Mouse (Mus musculus): ENCODE results near the gene Mccc2. TPM values are rescaled to one million over a fixed set of nuclear protein-coding genes. Genes with fewer than 3 reads are reported as not detected.

The Mccc2 gene
- polyA plus RNA-seq, 1 experiment = 7.7 TPM

DNA sequence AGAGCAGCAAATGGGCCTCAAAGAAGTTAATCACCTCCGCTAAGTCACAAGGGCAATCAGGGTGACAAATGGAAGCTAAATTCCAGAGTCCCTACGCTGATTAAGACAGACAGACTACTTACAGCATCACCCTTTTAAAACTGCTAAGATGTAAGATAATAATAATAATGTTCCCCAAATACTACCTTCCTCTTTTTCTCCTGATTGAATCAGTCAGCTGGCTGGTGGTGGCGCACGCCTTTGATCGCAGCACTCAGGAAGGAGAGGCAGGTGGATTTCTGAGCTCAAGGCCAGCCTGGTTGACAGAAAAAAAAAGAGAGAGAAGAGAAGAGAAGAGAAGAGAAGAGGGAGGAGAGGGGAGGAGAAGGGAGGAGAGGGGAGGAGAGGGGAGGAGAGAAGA is 45.4 kb downstream of the Mccc2 start:
- H3K27ac ChIP-seq (ENCODE audit: control insufficient read depth, insufficient read depth, low read length) = no peak overlapping the region
- 50% methylated on average over 5 of the region's 5 CpGs for WGBS
- H3K36me3 ChIP-seq (ENCODE audit: control insufficient read depth, insufficient read depth, low read length) = no peaks in the 10 kb centered on the region
- no peaks in the 10 kb centered on the region for H3K4me1 ChIP-seq (replicated peaks; ENCODE audit: control insufficient read depth, insufficient read depth, low read length)
- DNase-seq = no peak
- no peaks in the 10 kb centered on the region for H3K27me3 ChIP-seq (ENCODE audit: control insufficient read depth, insufficient read depth, low read length)
- no peak overlapping the region for H3K4me3 ChIP-seq (ENCODE audit: control insufficient read depth, insufficient read depth, low read length)
- TF ChIP-seq CTCF (IDR thresholded peaks at IDR 0.05; ENCODE audit: borderline replicate concordance, control insufficient read depth, extremely low read depth, insufficient read depth, low read length, poor library complexity) (no peak), POLR2A (IDR thresholded peaks at IDR 0.05; ENCODE audit: control insufficient read depth, extremely low read depth, insufficient read depth, low read length, poor library complexity) (no peak)

DNA sequence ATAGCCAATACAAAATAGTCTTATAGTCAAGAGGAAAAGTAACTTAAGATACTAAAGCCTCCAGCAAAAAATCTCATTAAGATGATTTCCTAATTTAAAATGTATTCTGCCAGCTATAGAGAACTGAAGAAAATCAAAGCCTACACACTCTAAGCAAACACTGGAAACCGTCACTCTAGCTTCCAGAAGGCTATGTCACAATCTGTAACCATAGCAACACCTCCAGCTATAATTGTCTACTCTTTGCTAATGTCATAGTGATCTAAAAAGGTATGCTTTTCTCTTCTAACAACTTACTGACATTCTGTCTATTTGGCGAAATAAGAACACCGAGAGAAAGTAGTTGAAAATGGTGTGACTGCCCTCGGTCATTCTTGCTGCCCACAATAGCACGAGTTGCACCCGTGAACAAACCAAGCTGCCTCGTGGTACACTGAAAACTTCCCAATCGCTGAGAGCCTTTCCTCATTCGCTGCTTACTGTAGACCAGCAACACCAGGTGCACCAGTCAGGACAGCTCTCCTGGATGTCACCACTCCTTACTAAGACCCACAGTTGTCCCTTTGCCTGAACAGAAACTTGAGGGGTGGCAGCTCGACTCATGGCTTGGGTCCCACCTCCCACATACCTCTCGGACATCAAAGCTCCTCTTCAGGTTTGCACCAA is 48.3 kb downstream of the Mccc2 start:
- TF ChIP-seq POLR2A (IDR thresholded peaks at IDR 0.05; ENCODE audit: control insufficient read depth, extremely low read depth, insufficient read depth, low read length, poor library complexity) = no peak
- no peak for TF ChIP-seq CTCF (IDR thresholded peaks at IDR 0.05; ENCODE audit: borderline replicate concordance, control insufficient read depth, extremely low read depth, insufficient read depth, low read length, poor library complexity)
- DNase-seq = no peak
- H3K27ac ChIP-seq (ENCODE audit: control insufficient read depth, insufficient read depth, low read length) = no peak overlapping the region
- no peak overlapping the region for H3K4me3 ChIP-seq (ENCODE audit: control insufficient read depth, insufficient read depth, low read length)
- no peaks in the 10 kb centered on the region for H3K27me3 ChIP-seq (ENCODE audit: control insufficient read depth, insufficient read depth, low read length)
- 95% methylated on average over 11 of the region's 11 CpGs for WGBS
- no peaks in the 10 kb centered on the region for H3K4me1 ChIP-seq (replicated peaks; ENCODE audit: control insufficient read depth, insufficient read depth, low read length)
- no peaks in the 10 kb centered on the region for H3K36me3 ChIP-seq (ENCODE audit: control insufficient read depth, insufficient read depth, low read length)

DNA sequence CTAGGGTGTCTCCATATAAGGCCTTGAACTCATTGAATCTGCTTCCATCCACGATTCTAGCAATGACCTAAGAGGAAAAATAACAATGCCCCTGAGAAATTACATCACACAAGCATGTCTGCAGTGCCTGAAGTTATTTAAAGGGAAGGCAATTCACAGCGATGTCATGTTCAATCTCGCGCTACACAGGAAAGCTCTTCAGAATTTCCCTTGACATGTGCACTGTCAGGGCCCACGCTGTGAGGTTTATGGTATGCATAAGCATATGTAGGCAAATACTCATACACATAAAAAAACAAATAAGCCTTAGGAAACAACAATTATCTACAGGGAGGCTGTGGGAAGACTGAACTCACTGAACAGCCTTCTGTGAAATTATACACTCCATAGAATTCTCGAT is 51.6 kb downstream of the Mccc2 start:
- no peaks in the 10 kb centered on the region for H3K4me1 ChIP-seq (replicated peaks; ENCODE audit: control insufficient read depth, insufficient read depth, low read length)
- TF ChIP-seq CTCF (IDR thresholded peaks at IDR 0.05; ENCODE audit: borderline replicate concordance, control insufficient read depth, extremely low read depth, insufficient read depth, low read length, poor library complexity) = no peak
- TF ChIP-seq POLR2A (IDR thresholded peaks at IDR 0.05; ENCODE audit: control insufficient read depth, extremely low read depth, insufficient read depth, low read length, poor library complexity) = no peak
- no peaks in the 10 kb centered on the region for H3K27me3 ChIP-seq (ENCODE audit: control insufficient read depth, insufficient read depth, low read length)
- no peak for DNase-seq
- H3K27ac ChIP-seq (ENCODE audit: control insufficient read depth, insufficient read depth, low read length) = no peak overlapping the region
- H3K36me3 ChIP-seq (ENCODE audit: control insufficient read depth, insufficient read depth, low read length) = no peaks in the 10 kb centered on the region
- no peak overlapping the region for H3K4me3 ChIP-seq (ENCODE audit: control insufficient read depth, insufficient read depth, low read length)
- WGBS = 88% methylated on average over 6 of the region's 6 CpGs

DNA sequence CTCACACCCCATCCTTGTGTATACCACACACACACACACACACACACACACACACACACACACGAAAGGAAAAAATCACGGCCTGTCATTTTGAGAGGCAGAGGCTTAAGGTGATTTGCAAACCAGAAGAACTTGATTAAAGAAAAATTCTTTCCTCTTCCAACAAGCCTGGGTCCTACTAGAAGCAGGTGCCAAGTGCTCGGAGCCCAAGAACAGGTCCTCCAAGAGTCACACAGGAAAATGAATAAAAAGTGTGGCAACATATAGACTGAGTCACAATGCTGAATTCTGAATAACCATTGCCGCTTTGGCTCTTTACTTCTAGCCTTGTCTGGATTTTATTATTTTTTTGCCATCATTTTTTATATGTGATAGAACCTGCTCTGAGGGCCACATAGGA is 53.8 kb downstream of the Mccc2 start:
- TF ChIP-seq POLR2A (IDR thresholded peaks at IDR 0.05; ENCODE audit: control insufficient read depth, extremely low read depth, insufficient read depth, low read length, poor library complexity) = no peak
- no peak overlapping the region for H3K27ac ChIP-seq (ENCODE audit: control insufficient read depth, insufficient read depth, low read length)
- no peaks in the 10 kb centered on the region for H3K27me3 ChIP-seq (ENCODE audit: control insufficient read depth, insufficient read depth, low read length)
- H3K4me1 ChIP-seq (replicated peaks; ENCODE audit: control insufficient read depth, insufficient read depth, low read length) = no peaks in the 10 kb centered on the region
- no peak overlapping the region for H3K4me3 ChIP-seq (ENCODE audit: control insufficient read depth, insufficient read depth, low read length)
- DNase-seq = no peak
- 97% methylated on average over 4 of the region's 4 CpGs for WGBS
- no peaks in the 10 kb centered on the region for H3K36me3 ChIP-seq (ENCODE audit: control insufficient read depth, insufficient read depth, low read length)

DNA sequence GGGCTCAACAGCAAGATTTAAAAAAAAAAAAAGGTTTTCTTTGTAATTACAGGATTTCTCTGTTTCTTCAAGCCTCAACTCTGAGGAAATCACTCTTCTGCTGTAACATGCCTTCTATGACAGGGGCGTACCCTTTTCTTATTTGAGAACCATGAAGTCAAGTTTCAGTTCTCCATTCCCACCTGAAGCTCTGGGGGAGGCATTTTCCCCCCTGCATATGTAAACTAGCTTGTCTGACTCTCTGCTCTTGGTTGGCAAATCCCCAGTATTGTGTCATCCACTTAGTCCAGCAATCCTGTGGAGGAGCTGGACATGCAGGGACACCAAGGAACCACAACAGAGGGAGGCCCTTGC is 59.9 kb downstream of the Mccc2 start:
- no peak for DNase-seq
- 68% methylated on average over 1 of the region's 1 CpGs for WGBS
- TF ChIP-seq CTCF (IDR thresholded peaks at IDR 0.05; ENCODE audit: borderline replicate concordance, control insufficient read depth, extremely low read depth, insufficient read depth, low read length, poor library complexity) (no peak), POLR2A (IDR thresholded peaks at IDR 0.05; ENCODE audit: control insufficient read depth, extremely low read depth, insufficient read depth, low read length, poor library complexity) (no peak)
- H3K4me1 ChIP-seq (replicated peaks; ENCODE audit: control insufficient read depth, insufficient read depth, low read length) = no peaks in the 10 kb centered on the region
- no peaks in the 10 kb centered on the region for H3K36me3 ChIP-seq (ENCODE audit: control insufficient read depth, insufficient read depth, low read length)
- no peaks in the 10 kb centered on the region for H3K27me3 ChIP-seq (ENCODE audit: control insufficient read depth, insufficient read depth, low read length)
- H3K27ac ChIP-seq (ENCODE audit: control insufficient read depth, insufficient read depth, low read length) = no peak overlapping the region
- no peak overlapping the region for H3K4me3 ChIP-seq (ENCODE audit: control insufficient read depth, insufficient read depth, low read length)

DNA sequence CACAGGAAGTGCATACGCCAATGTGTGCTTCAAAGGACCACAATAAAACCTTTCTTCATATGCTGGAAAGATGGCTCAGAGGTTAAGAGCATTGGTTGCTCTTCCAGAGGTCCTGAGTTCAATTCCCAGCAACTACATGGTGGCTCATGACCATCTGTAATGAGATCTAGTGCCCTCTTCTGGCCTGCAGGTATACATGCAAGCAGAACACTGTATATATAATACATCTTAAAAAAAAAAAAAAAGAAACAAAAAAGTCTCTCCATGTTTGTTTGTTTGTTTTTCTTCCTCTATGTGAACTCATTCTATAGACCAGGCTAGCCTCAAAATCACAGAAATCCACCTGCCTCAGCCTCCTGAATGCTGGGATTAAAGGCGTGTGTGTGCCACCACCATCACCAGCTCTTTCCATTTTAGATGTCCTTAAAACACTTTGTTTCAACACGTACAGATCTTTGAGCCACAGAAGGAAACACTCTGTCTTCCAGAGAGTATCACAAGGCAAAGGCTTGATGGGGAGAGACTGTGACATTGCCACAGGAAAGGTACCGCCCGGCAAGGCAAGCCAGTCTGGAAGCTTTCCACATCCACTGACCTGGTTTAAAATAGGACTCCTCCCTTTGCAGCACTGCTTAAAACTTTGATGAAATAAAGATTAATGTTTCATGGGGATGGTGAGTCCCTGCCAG is 60.4 kb downstream of the Mccc2 start:
- no peak for DNase-seq
- no peaks in the 10 kb centered on the region for H3K36me3 ChIP-seq (ENCODE audit: control insufficient read depth, insufficient read depth, low read length)
- H3K4me1 ChIP-seq (replicated peaks; ENCODE audit: control insufficient read depth, insufficient read depth, low read length) = no peaks in the 10 kb centered on the region
- no peak for TF ChIP-seq POLR2A (IDR thresholded peaks at IDR 0.05; ENCODE audit: control insufficient read depth, extremely low read depth, insufficient read depth, low read length, poor library complexity)
- TF ChIP-seq CTCF (IDR thresholded peaks at IDR 0.05; ENCODE audit: borderline replicate concordance, control insufficient read depth, extremely low read depth, insufficient read depth, low read length, poor library complexity) = no peak
- no peaks in the 10 kb centered on the region for H3K27me3 ChIP-seq (ENCODE audit: control insufficient read depth, insufficient read depth, low read length)
- WGBS = 86% methylated on average over 5 of the region's 5 CpGs
- no peak overlapping the region for H3K27ac ChIP-seq (ENCODE audit: control insufficient read depth, insufficient read depth, low read length)
- H3K4me3 ChIP-seq (ENCODE audit: control insufficient read depth, insufficient read depth, low read length) = no peak overlapping the region

Data from thymus, adult 2 months (tissue).